Mouse (Mus musculus) kidney, embryonic 14.5 days (tissue): ENCODE measurements around the gene Car4. TPM values are rescaled to one million over a fixed set of nuclear protein-coding genes. Genes with fewer than 3 reads are reported as not detected.
A peak's percentile ranks its signal among the peaks of the same experiment; 100 is the strongest.

ENCODE experiments used
- ATAC-seq: fragments of 200-750 bp; cut with Nextera tagmentation; 2 replicates; pipeline ENCODE4 v1.8.0; 2017; ENCODE audit warnings: moderate number of reproducible peaks, mild to moderate bottlenecking, moderate TSS enrichment, moderate library complexity; ENCODE audit not compliant: low FRiP score, low TSS enrichment
- H3K27ac ChIP-seq: fragments of 300-500 bp; sonication (generic); 2 replicates; pipeline ENCODE4 v1.5.1; 2014; ENCODE audit warnings: low read depth, mild to moderate bottlenecking, low read length, moderate library complexity, mixed read lengths
- H3K27me3 ChIP-seq: fragments of 300-500 bp; sonication (generic); 2 replicates; pipeline ENCODE4 v1.6.1; 2014; ENCODE audit warnings: mild to moderate bottlenecking, low read length; ENCODE audit not compliant: control insufficient read depth, insufficient read depth
- H3K36me3 ChIP-seq: fragments of 300-500 bp; sonication (generic); 2 replicates; pipeline ENCODE4 v1.6.1; 2014; ENCODE audit warnings: low read length, mixed read lengths; ENCODE audit not compliant: control insufficient read depth, insufficient read depth
- H3K4me1 ChIP-seq: fragments of 300-500 bp; sonication (generic); 2 replicates; pipeline ENCODE4 v1.6.1; 2014; ENCODE audit warnings: low read length, mixed read lengths; ENCODE audit not compliant: control insufficient read depth, insufficient read depth
- H3K4me2 ChIP-seq: fragments of 300-500 bp; sonication (generic); replicated peaks from 2 replicates; pipeline ENCODE4 v1.6.1; 2014; ENCODE audit warnings: low read depth, mild to moderate bottlenecking, low read length
- H3K4me3 ChIP-seq: fragments of 300-500 bp; sonication (generic); 2 replicates; pipeline ENCODE4 v1.5.1; 2014; ENCODE audit warnings: mild to moderate bottlenecking, low read length
- H3K9ac ChIP-seq: fragments of 300-500 bp; sonication (generic); 2 replicates; pipeline ENCODE4 v1.6.1; 2014; ENCODE audit warnings: low read depth, mild to moderate bottlenecking, low read length, moderate library complexity
- H3K9me3 ChIP-seq: fragments of 300-500 bp; sonication (generic); 2 replicates; pipeline ENCODE4 v1.6.1; 2016; ENCODE audit warnings: low read length; ENCODE audit not compliant: control insufficient read depth
- WGBS: fragments of 180-500 bp; shearing (Covaris S2); extraction: QIAGEN DNeasy Blood & Tissue Kit; methylation state at CpG from one replicate; pipeline ENCODE4 v1.1.7; 2014; 5-methylcytosine and 5-hydroxymethylcytosine counted together
- polyA plus RNA-seq: library from polyadenylated mRNA; unstranded; fragments of >200 nt; fragmentation: Nextera tagmentation; extraction: Ambion mirVana; gene quantifications from 2 replicates; pipeline ENCODE4 v1.2.1, GENCODE M21; 2014

Gene Car4
- polyA plus RNA-seq, 1 experiment from 2014 or later: 58.6 TPM

GRCm38 (mm10) chr11:84920981-84921380 is 36.6 kb upstream of the Car4 start:
- Histone ChIP-seq H3K27ac (no peak overlapping the region), H3K4me3 (no peak overlapping the region), H3K9me3 (no peaks in the 10 kb centered on the region), H3K36me3 (no peaks in the 10 kb centered on the region), H3K27me3 (no peaks in the 10 kb centered on the region), H3K9ac (no peak overlapping the region), H3K4me2 (no peak overlapping the region), H3K4me1 (no peaks in the 10 kb centered on the region)
- 85% methylated on average over 8 of the region's 8 CpGs for WGBS
- no peak for ATAC-seq

- Histone ChIP-seq H3K9me3 (no peaks in the 10 kb centered on the region), H3K9ac (no peak overlapping the region), H3K27ac (no peak overlapping the region), H3K4me2 (no peak overlapping the region), H3K27me3 (no peaks in the 10 kb centered on the region), H3K4me1 (no peaks in the 10 kb centered on the region), H3K36me3 (no peaks in the 10 kb centered on the region), H3K4me3 (no peak overlapping the region)
- 11% methylated on average over 6 of the region's 6 CpGs for WGBS
- ATAC-seq: no peak
Observed at GRCm38 (mm10) chr11:84932261-84932660, 25.3 kb upstream of the Car4 start.

- no peak for ATAC-seq
- no peak overlapping the region for H3K4me2 ChIP-seq
- no peak overlapping the region for H3K9ac ChIP-seq
- no peak overlapping the region for H3K27ac ChIP-seq
- H3K27me3 ChIP-seq: peaks cover 5% of the 10 kb centered on the region
- H3K4me1 ChIP-seq: no peaks in the 10 kb centered on the region
- H3K4me3 ChIP-seq: no peak overlapping the region
- 66% methylated on average over 8 of the region's 8 CpGs for WGBS
- no peaks in the 10 kb centered on the region for H3K9me3 ChIP-seq
- H3K36me3 ChIP-seq: no peaks in the 10 kb centered on the region
Observed at GRCm38 (mm10) chr11:84939508-84940053, 18.0 kb upstream of the Car4 start.

GRCm38 (mm10) chr11:84940140-84940539 is 17.4 kb upstream of the Car4 start:
- 79% methylated on average over 10 of the region's 10 CpGs for WGBS
- H3K36me3 ChIP-seq: no peaks in the 10 kb centered on the region
- H3K4me1 ChIP-seq: no peaks in the 10 kb centered on the region

DNA sequence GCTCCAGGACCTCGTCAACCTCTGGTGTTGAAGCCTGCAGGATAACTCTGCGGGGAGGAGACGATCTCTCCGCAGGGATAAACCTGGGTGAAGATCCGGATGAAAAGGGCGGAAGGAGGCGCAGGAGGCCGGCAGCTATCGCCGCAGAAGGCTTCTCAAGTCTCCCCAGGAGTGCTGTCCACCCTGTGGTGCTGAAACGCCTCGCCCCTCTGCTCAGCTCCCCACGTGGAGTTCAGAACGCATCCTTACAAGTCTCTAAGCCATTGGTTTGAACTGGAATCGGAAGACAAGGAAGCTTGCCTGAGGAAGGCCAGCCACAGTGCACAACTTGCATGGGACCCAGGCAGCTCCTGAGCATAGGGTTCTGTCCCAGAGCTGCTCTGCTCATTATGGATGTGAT is 13.6 kb upstream of the Car4 start:
- 1% methylated on average over 15 of the region's 15 CpGs for WGBS
- Histone ChIP-seq H3K27me3 (peaks cover 12% of the 10 kb centered on the region), H3K4me2 (peak overlapping the region; percentile 28), H3K36me3 (no peaks in the 10 kb centered on the region), H3K9me3 (no peaks in the 10 kb centered on the region), H3K4me3 (no peak overlapping the region), H3K9ac (no peak overlapping the region), H3K27ac (no peak overlapping the region), H3K4me1 (no peaks in the 10 kb centered on the region)
- ATAC-seq: no peak

More at GRCm38 (mm10) chr11:84940140-84940539, 17.4 kb upstream of the Car4 start:
- H3K27me3 ChIP-seq: peaks cover 10% of the 10 kb centered on the region
- ATAC-seq: no peak
- no peak overlapping the region for H3K9ac ChIP-seq
- no peak overlapping the region for H3K27ac ChIP-seq
- no peaks in the 10 kb centered on the region for H3K9me3 ChIP-seq
- no peak overlapping the region for H3K4me3 ChIP-seq
- no peak overlapping the region for H3K4me2 ChIP-seq

DNA sequence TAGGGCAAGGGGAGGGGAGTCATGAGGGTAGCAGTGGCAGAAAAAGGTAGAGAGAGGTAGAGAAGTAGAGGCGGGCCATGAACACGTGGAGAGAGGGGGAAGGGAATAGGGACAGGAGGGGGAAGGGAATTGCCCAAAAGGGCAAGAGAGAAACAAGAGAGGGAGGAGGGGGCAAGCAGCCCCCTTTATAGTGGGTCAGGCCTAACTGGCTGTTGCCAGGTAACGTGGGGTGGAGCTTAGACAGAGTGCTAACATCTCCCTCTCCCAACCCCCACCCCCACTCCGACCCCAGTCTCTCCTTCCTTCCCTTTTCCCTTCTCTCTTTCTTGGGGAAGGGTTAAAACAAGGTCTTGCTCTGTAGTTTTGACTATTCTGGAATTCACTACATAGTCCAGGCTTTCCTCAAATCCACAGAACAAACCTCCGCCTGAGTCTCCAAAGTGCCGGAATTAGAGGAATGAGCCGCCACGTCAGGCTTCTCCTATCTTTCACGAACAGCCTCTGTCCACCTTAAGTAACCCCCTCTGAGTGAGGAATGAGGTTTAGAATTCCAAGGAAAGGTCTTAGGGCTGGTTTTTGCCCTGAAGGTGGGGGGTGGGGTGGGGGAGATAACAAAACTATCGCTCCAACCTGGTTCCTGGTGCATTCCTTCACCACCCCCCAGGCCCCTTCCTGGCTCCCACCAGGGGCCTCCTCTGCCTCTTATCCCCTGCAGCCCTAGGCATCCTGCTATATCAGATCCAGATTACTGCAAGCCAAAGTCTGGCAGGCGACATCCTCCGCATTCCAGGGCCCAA is 12.7 kb upstream of the Car4 start:
- Histone ChIP-seq H3K4me2 (no peak overlapping the region), H3K4me3 (no peak overlapping the region), H3K27me3 (peaks cover 12% of the 10 kb centered on the region), H3K27ac (no peak overlapping the region), H3K36me3 (no peaks in the 10 kb centered on the region), H3K9me3 (no peaks in the 10 kb centered on the region), H3K9ac (no peak overlapping the region), H3K4me1 (no peaks in the 10 kb centered on the region)
- 5% methylated on average over 12 of the region's 12 CpGs for WGBS
- ATAC-seq: no peak

DNA sequence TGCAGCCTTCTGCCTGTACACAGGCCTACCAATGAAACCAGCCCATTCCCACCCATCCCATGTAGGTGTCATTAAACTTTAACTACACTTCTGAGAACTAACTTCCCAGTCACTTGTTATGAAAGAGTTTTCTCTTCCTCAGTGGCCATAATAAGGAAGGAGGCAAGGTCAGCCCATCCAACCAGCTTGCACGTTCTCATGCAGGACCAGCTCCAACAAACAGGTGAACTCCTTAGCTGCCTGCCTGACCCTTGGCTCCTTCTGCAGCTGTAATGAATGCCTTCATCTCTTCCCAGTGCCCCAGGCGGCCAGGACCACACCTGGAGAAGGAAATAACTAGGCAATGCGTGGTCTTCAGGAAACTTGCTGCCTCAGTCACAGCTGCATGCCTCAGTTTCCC is 11.7 kb upstream of the Car4 start:
- Histone ChIP-seq H3K4me1 (no peaks in the 10 kb centered on the region), H3K36me3 (no peaks in the 10 kb centered on the region), H3K9ac (no peak overlapping the region), H3K4me3 (no peak overlapping the region), H3K27me3 (peaks cover 12% of the 10 kb centered on the region), H3K27ac (no peak overlapping the region), H3K9me3 (no peaks in the 10 kb centered on the region), H3K4me2 (no peak overlapping the region)
- ATAC-seq: no peak
- WGBS: 59% methylated on average over 3 of the region's 3 CpGs

GRCm38 (mm10) chr11:84947206-84947605 is 10.4 kb upstream of the Car4 start:
- Histone ChIP-seq H3K4me1 (no peaks in the 10 kb centered on the region), H3K4me2 (no peak overlapping the region), H3K36me3 (no peaks in the 10 kb centered on the region), H3K9ac (no peak overlapping the region), H3K9me3 (no peaks in the 10 kb centered on the region), H3K27ac (no peak overlapping the region), H3K4me3 (no peak overlapping the region), H3K27me3 (peaks cover 12% of the 10 kb centered on the region)
- WGBS: 59% methylated on average over 6 of the region's 6 CpGs
- ATAC-seq: no peak

GRCm38 (mm10) chr11:84948114-84948513 is 9.5 kb upstream of the Car4 start:
- Histone ChIP-seq H3K27ac (no peak overlapping the region), H3K36me3 (no peaks in the 10 kb centered on the region), H3K4me3 (no peak overlapping the region), H3K4me1 (no peaks in the 10 kb centered on the region), H3K9ac (no peak overlapping the region), H3K9me3 (no peaks in the 10 kb centered on the region), H3K4me2 (no peak overlapping the region), H3K27me3 (peaks cover 12% of the 10 kb centered on the region)
- no peak for ATAC-seq
- WGBS: 48% methylated on average over 3 of the region's 3 CpGs
